Mouse (Mus musculus) hindbrain, embryonic 12.5 days (tissue): ENCODE measurements at regions not wholly inside any gene's neighbourhood (a gene's known extent, or its start where the extent isn't known, plus 50 kb on each side); places are given as distances from the start of the nearest gene placed in this dataset.
A peak's percentile ranks its signal among the peaks of the same experiment; 100 is the strongest.

ENCODE experiments used
- ATAC-seq: fragments of 200-750 bp; cut with Nextera tagmentation; 2 replicates; pipeline ENCODE4 v1.8.0; 2017; ENCODE audit warnings: moderate TSS enrichment; ENCODE audit not compliant: low FRiP score
- H3K27ac ChIP-seq: fragments of 300-500 bp; sonication (generic); 2 replicates; pipeline ENCODE4 v1.5.1; 2016; ENCODE audit warnings: mild to moderate bottlenecking
- H3K27me3 ChIP-seq: fragments of 300-500 bp; sonication (generic); 2 replicates; pipeline ENCODE4 v1.6.1; 2016; ENCODE audit warnings: mild to moderate bottlenecking
- H3K36me3 ChIP-seq: fragments of 300-500 bp; sonication (generic); 2 replicates; pipeline ENCODE4 v1.6.1; 2016; ENCODE audit warnings: mild to moderate bottlenecking
- H3K4me1 ChIP-seq: fragments of 300-500 bp; sonication (generic); 2 replicates; pipeline ENCODE4 v1.6.1; 2016
- H3K4me2 ChIP-seq: fragments of 300-500 bp; sonication (generic); replicated peaks from 2 replicates; pipeline ENCODE4 v1.6.1; 2016; ENCODE audit warnings: mild to moderate bottlenecking
- H3K4me3 ChIP-seq: fragments of 300-500 bp; sonication (generic); 2 replicates; pipeline ENCODE4 v1.5.1; 2016; ENCODE audit warnings: mild to moderate bottlenecking
- H3K9ac ChIP-seq: fragments of 300-500 bp; sonication (generic); 2 replicates; pipeline ENCODE4 v1.6.1; 2016; ENCODE audit warnings: mild to moderate bottlenecking, moderate library complexity
- H3K9me3 ChIP-seq: fragments of 300-500 bp; sonication (generic); replicated peaks from 2 replicates; pipeline ENCODE4 v1.6.1; 2016; ENCODE audit warnings: mild to moderate bottlenecking
- WGBS: fragments of 180-500 bp; shearing (Covaris S2); methylation state at CpG from one replicate; pipeline ENCODE4 v1.1.7; 2016; 5-methylcytosine and 5-hydroxymethylcytosine counted together

DNA sequence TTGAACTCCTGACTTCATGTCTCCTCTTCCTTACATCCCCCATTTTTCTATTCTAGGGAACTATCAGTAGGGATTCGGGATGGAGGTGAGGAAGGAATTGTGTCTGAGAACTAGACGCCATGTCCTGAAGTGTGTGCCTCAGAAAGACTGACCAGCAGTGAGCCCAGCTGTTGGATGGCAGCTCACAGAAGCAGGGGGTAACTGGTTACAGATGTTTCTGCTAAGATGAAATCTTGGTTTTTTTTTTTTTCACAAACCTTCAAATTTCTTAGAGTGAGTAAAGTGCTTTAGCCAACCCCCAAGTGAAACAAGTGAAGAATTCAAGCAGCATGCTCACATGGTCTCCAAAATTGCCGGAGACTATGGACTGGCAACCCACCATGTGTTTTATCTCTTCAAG is 165.7 kb downstream of the Pmp22 start:
- Histone ChIP-seq H3K27ac (no peak overlapping the region), H3K4me2 (no peak overlapping the region), H3K36me3 (no peaks in the 10 kb centered on the region), H3K4me3 (no peak overlapping the region), H3K27me3 (no peaks in the 10 kb centered on the region; the same call in 1 of the 2 replicates), H3K4me1 (peaks cover 5% of the 10 kb centered on the region), H3K9me3 (no peaks in the 10 kb centered on the region), H3K9ac (no peak overlapping the region)
- ATAC-seq = no peak
- 67% methylated on average over 3 of the region's 3 CpGs for WGBS

GRCm38 (mm10) chr11:63296476-63296875 is 167.7 kb downstream of the Pmp22 start:
- no peak overlapping the region for H3K9ac ChIP-seq
- H3K9me3 ChIP-seq = no peaks in the 10 kb centered on the region
- WGBS = 68% methylated on average over 3 of the region's 3 CpGs
- peaks cover 3% of the 10 kb centered on the region; the same call in 1 of the 2 replicates for H3K27me3 ChIP-seq
- no peak overlapping the region for H3K4me3 ChIP-seq
- peaks cover 16% of the 10 kb centered on the region for H3K4me1 ChIP-seq
- H3K27ac ChIP-seq = no peak overlapping the region
- no peak overlapping the region for H3K4me2 ChIP-seq
- no peak for ATAC-seq
- no peaks in the 10 kb centered on the region for H3K36me3 ChIP-seq

DNA sequence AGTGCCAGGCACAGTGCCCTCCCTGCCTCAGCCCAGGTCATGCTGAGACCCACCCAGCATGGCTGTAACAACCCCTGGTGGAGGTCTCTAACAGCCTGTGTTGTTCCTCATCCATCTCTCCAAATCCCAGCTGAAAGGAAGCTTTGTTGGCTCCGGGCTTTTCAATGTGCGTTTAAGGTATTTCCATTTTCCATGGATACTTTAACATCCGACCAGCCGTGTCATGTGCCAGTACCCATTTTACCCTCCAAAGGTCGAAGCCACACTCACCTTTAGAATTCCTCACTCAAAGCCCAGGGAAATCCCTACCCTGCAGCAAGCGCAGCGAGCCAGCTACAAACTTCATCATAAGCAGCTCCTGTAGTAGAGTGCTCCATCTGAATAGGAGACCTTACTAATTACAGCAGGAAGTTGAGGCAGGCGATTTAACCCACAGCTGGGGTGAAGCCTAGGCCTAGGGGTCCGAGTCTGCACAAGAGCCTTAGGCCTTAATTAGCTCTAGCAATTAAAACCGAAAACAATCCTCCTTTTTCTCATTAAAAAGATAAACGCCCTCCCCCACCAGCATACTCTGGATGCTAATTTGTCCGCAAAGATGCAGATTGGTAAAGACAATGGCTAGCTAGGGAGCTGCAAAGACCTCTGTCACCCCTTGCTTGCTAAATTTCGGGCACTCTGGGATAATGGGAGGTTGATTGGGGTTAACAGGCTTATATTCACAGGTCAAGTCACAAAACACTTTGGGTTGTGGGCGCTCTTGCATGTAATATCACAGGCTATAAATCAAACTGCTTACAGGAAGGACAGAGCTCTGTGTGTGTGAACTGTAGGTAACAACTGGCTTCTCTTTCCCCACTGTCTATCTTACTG is 171.2 kb downstream of the Pmp22 start:
- Histone ChIP-seq H3K9me3 (no peaks in the 10 kb centered on the region), H3K27me3 (peaks cover 7% of the 10 kb centered on the region), H3K27ac (no peak overlapping the region), H3K4me1 (peaks cover 16% of the 10 kb centered on the region), H3K4me2 (0 out of 2 replicates have a peak overlapping the region, but pooled peaks have one; percentile 2), H3K36me3 (no peaks in the 10 kb centered on the region), H3K9ac (peak overlapping the region; percentile 6; the same call in 1 of the 2 replicates), H3K4me3 (no peak overlapping the region)
- 24% methylated on average over 14 of the region's 14 CpGs for WGBS
- ATAC-seq = peak; percentile 64; the same call in 1 of the 2 replicates

DNA sequence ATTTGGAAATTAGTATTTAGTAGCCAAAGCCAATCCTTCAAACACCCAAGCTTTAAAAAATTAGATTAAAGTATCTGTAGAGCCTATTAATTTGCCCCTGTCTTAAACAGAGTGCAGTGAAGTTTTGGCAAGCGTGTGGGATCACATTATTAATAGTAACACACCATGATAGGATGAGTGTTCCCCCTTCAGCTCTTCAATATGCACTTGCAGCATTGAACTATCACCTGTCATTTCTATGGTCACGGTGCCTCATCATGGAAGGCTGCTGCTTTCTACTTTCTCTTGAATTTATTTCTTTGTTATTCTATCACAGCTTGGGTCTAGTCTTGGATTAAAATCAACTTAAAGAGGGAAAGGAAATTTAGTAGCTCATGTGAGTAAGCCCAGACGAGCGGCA is 196.4 kb downstream of the Pmp22 start:
- Histone ChIP-seq H3K27me3 (peaks cover 2% of the 10 kb centered on the region; the same call in 1 of the 2 replicates), H3K9me3 (no peaks in the 10 kb centered on the region)
- ATAC-seq = no peak

DNA sequence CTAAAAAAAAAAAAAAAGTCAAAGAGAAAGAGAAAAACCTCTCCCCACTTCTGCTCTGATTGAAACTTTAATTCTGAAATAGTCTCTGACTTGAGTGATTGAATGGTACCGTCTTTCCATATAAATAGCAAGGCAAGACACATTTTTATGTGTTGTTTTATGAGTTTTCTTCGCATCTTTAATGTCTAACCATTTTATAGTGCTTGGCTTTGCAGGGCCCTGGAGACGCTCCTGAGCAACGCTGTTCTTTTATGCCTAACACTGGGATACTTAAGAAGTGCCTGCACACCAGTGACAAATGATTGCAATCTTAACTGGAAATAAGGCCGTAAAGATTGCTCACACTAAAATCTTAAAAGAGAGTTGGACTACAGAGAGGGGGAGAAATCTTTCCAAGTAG is 198.1 kb downstream of the Pmp22 start:
- ATAC-seq = no peak
- H3K4me3 ChIP-seq = no peak overlapping the region
- WGBS = 75% methylated on average over 5 of the region's 5 CpGs
- H3K9ac ChIP-seq = no peak overlapping the region
- no peaks in the 10 kb centered on the region for H3K36me3 ChIP-seq
- H3K4me2 ChIP-seq = no peak overlapping the region
- no peaks in the 10 kb centered on the region for H3K9me3 ChIP-seq
- no peaks in the 10 kb centered on the region for H3K4me1 ChIP-seq
- H3K27ac ChIP-seq = no peak overlapping the region
- H3K27me3 ChIP-seq = peaks cover 2% of the 10 kb centered on the region; the same call in 1 of the 2 replicates

More for the DNA sequence above, 196.4 kb downstream of the Pmp22 start:
- Histone ChIP-seq H3K4me2 (no peak overlapping the region), H3K36me3 (no peaks in the 10 kb centered on the region), H3K4me3 (no peak overlapping the region), H3K4me1 (no peaks in the 10 kb centered on the region), H3K27ac (no peak overlapping the region), H3K9ac (no peak overlapping the region)
- WGBS = 88% methylated on average over 4 of the region's 4 CpGs

DNA sequence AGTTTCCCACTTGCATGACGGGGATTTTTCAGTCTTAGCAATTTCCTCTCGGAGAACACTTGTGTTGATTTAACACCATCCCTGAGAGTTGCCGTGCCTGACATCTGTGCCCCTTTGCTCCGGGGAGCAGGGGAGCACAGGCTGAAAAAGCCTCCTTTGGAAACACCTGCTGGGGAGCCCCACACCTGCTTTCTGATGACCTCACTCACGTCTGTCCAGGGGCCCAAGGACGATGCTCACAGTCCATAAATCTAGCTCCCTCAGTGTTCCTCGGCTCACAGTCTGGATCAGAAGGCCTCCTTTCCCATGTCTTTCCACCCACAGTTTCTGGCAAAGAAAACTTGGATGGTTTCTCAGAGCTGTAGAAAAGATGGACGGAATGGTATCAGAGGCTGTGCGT is 208.7 kb downstream of the Pmp22 start:
- no peak overlapping the region for H3K27ac ChIP-seq
- H3K4me3 ChIP-seq = no peak overlapping the region
- H3K36me3 ChIP-seq = no peaks in the 10 kb centered on the region
- H3K4me1 ChIP-seq = no peaks in the 10 kb centered on the region
- H3K4me2 ChIP-seq = no peak overlapping the region
- H3K9ac ChIP-seq = no peak overlapping the region
- no peaks in the 10 kb centered on the region for H3K9me3 ChIP-seq
- WGBS = 73% methylated on average over 9 of the region's 9 CpGs
- no peak for ATAC-seq
- no peaks in the 10 kb centered on the region for H3K27me3 ChIP-seq

DNA sequence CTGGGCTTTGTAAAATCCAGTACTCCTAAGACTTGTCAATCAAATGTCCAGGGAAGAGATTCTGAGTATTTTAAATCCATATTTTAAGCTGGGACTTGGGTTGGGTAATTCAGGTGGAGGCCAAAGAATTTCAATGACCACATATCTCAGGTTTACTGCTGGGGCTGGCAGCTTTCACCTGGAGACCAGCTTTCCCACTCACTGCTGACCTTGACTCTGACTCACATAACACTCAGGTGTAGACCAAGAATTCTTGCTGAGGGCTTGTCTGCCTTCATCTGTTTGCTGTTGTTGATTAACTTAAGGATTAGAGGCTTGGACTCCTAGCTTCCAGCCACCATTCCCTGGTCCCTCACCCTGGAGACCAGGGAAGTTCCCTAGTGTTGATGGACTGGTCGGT is 209.5 kb downstream of the Pmp22 start:
- Histone ChIP-seq H3K36me3 (no peaks in the 10 kb centered on the region), H3K4me3 (no peak overlapping the region), H3K9me3 (no peaks in the 10 kb centered on the region), H3K27ac (no peak overlapping the region), H3K27me3 (no peaks in the 10 kb centered on the region), H3K9ac (no peak overlapping the region), H3K4me1 (no peaks in the 10 kb centered on the region), H3K4me2 (no peak overlapping the region)
- no peak for ATAC-seq
- WGBS = 96% methylated on average over 1 of the region's 1 CpGs

DNA sequence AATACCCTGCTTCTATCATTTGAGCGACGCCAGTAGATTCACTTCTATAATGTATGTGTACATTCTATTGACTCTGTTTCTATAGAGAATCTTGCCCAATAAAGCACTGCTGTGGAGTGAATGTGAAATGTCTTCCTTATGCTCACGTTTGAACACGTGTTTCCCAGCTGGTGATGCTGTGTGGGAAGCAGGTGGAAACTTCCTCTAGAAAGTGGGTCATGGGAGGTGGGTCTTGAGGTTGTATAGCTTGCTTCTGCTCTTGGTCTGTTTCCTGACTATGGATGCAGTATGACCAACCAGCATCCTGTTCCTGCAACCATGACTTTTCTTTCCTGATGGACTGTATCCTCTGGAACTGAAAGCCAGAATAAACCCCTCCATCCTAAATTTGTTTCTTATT is 216.9 kb downstream of the Pmp22 start:
- ATAC-seq = no peak

GRCm38 (mm10) chr11:63350123-63350696 is 221.4 kb downstream of the Pmp22 start:
- H3K36me3 ChIP-seq = no peaks in the 10 kb centered on the region
- no peak overlapping the region for H3K4me2 ChIP-seq
- H3K9ac ChIP-seq = no peak overlapping the region
- WGBS = 40% methylated on average over 7 of the region's 7 CpGs
- no peaks in the 10 kb centered on the region for H3K9me3 ChIP-seq
- no peak overlapping the region for H3K27ac ChIP-seq
- no peak overlapping the region for H3K4me3 ChIP-seq
- H3K4me1 ChIP-seq = peaks cover 5% of the 10 kb centered on the region; the same call in 1 of the 2 replicates
- H3K27me3 ChIP-seq = no peaks in the 10 kb centered on the region
- no peak for ATAC-seq

More for the DNA sequence above, 216.9 kb downstream of the Pmp22 start:
- Histone ChIP-seq H3K9me3 (no peaks in the 10 kb centered on the region), H3K4me2 (no peak overlapping the region), H3K27me3 (no peaks in the 10 kb centered on the region), H3K9ac (no peak overlapping the region), H3K4me3 (no peak overlapping the region), H3K36me3 (no peaks in the 10 kb centered on the region), H3K4me1 (peaks cover 5% of the 10 kb centered on the region; the same call in 1 of the 2 replicates), H3K27ac (no peak overlapping the region)
- 89% methylated on average over 4 of the region's 4 CpGs for WGBS

GRCm38 (mm10) chr11:63351999-63352398 is 223.2 kb downstream of the Pmp22 start:
- no peak overlapping the region for H3K27ac ChIP-seq
- no peak for ATAC-seq
- no peak overlapping the region for H3K4me3 ChIP-seq
- 92% methylated on average over 8 of the region's 8 CpGs for WGBS
- no peak overlapping the region for H3K9ac ChIP-seq
- H3K4me1 ChIP-seq = peaks cover 5% of the 10 kb centered on the region; the same call in 1 of the 2 replicates
- H3K36me3 ChIP-seq = no peaks in the 10 kb centered on the region
- no peaks in the 10 kb centered on the region for H3K9me3 ChIP-seq
- H3K4me2 ChIP-seq = no peak overlapping the region
- H3K27me3 ChIP-seq = no peaks in the 10 kb centered on the region

DNA sequence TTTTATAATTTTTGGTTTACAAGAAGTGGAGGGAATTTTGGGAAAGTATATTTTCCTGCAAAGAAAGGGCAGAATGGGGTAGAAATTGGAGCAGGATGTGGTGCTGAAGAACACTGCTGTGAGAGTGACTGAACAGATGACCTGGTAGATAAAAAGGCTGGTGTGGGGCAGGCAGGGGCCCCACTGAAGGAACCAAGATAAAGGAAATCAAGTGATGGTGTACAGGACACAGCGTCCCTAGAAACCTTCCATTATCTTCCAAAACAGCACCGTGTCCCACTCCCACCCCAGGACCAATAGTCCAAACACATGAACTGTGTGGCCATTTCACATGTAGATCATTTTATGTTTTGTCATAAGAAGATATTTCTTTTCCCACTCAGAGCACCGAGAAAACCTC is 224.2 kb downstream of the Pmp22 start:
- Histone ChIP-seq H3K4me2 (no peak overlapping the region), H3K36me3 (no peaks in the 10 kb centered on the region), H3K27ac (no peak overlapping the region), H3K9me3 (no peaks in the 10 kb centered on the region), H3K4me3 (no peak overlapping the region), H3K4me1 (peaks cover 5% of the 10 kb centered on the region; the same call in 1 of the 2 replicates), H3K27me3 (no peaks in the 10 kb centered on the region), H3K9ac (no peak overlapping the region)
- WGBS = 89% methylated on average over 3 of the region's 3 CpGs
- ATAC-seq = no peak

- H3K4me1 ChIP-seq = peaks cover 5% of the 10 kb centered on the region; the same call in 1 of the 2 replicates
- H3K4me3 ChIP-seq = no peak overlapping the region
- no peak overlapping the region for H3K27ac ChIP-seq
- no peak overlapping the region for H3K4me2 ChIP-seq
- no peak for ATAC-seq
- no peak overlapping the region for H3K9ac ChIP-seq
- H3K27me3 ChIP-seq = no peaks in the 10 kb centered on the region
- H3K9me3 ChIP-seq = no peaks in the 10 kb centered on the region
- H3K36me3 ChIP-seq = no peaks in the 10 kb centered on the region
- 92% methylated on average over 8 of the region's 8 CpGs for WGBS
These were observed 224.9 kb downstream of the Pmp22 start for GRCm38 (mm10) chr11:63353671-63354070.
